Mouse (Mus musculus) brain, embryonic 14.5 days (tissue): ENCODE results near the gene Dner.

Source experiments
- CTCF ChIP-seq: fragments of 200-500 bp; IDR thresholded peaks from 2 replicates; pipeline ENCODE4 v1.5.1; 2012; ENCODE audit warnings: inconsistent platforms, mild to moderate bottlenecking, moderate library complexity, borderline replicate concordance; ENCODE audit not compliant: insufficient read depth, insufficient read length; ENCODE audit errors: extremely low read depth
- POLR2A ChIP-seq: fragments of 200-500 bp; IDR thresholded peaks from 2 replicates; pipeline ENCODE4 v1.6.1; 2012; ENCODE audit warnings: mild to moderate bottlenecking, inconsistent platforms, borderline replicate concordance; ENCODE audit not compliant: poor library complexity, insufficient read depth, insufficient read length, severe bottlenecking; ENCODE audit errors: extremely low read depth

DNA sequence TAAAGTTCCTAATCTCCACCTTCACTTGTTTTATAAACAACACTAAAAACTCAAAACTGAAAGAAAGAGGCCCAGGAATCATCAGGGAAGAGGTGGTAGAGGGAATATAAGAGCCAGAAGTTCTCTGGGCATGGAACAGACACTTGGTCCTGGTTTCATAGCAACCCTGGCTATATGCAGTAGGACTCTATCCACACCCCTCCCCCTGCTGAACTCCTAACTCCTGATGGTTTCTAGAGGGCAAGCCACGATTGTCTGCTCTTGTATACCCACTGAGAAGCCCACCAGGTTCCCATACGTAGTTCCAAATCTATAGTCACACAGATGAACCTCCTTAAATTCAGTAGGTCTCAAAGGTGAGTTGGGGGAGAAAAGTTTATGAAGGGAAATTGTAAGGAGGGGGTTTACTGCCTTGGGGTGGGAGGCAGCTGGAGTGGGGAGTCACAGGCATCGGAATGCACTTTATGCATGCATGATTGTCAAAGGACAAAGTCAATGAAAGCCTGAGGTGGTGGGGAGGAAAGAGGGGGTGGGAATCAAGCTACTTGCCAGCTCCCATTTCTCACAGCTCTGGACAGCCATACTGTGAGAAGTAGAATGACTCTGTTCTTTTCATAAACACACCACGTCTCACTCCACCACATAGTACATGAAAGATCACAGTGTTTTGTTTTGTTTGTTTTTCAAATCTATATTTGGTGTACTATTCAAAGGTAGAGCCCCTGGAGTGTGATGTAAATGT, 31.5 kb downstream of the Dner start:
- TF ChIP-seq CTCF: no peak
- TF ChIP-seq POLR2A: no peak
